Mouse (Mus musculus) left cerebral cortex, adult 18-20 months (tissue): ENCODE results near the gene Psmd9. TPM values are rescaled to one million over a fixed set of nuclear protein-coding genes. Genes with fewer than 3 reads are reported as not detected.

Experiments
- DNase-seq, 2 experiments: peaks; one replicate each; pipeline ENCODE4 v3.0.0; 2021 to 2022; ENCODE audit warnings: low spot score in 2 of 2, mixed read lengths in 1 of 2
- total RNA-seq, 2 experiments: library from RNA; stranded (reverse); gene quantifications; 2 replicates each; pipeline ENCODE4 v1.2.3; 2021

Gene Psmd9
- total RNA-seq, 2 experiments from 2014 or later, result 23.1 to 28.3 TPM

- DNase-seq, result peak; percentile 66 to 72
Observed at GRCm38 (mm10) chr5:123137044-123137909, 31.9 kb upstream of the Psmd9 start.

DNA sequence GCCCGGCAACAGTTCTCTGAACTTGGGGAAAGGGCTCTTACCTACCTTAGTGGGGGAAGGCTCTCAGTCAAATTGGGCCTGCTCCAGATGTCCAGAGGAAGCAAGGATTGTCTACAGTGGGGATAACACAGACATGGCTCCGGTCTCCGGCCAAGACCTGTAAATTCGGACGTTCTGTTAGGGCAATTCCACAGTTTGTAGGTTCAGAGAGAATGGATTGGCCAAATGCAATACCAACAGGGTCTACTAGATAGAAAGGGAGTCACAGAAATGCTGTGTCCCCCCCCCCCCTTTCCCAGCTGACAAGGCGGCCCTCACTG lies 31.3 kb upstream of the Psmd9 start:
- no peak for DNase-seq

DNA sequence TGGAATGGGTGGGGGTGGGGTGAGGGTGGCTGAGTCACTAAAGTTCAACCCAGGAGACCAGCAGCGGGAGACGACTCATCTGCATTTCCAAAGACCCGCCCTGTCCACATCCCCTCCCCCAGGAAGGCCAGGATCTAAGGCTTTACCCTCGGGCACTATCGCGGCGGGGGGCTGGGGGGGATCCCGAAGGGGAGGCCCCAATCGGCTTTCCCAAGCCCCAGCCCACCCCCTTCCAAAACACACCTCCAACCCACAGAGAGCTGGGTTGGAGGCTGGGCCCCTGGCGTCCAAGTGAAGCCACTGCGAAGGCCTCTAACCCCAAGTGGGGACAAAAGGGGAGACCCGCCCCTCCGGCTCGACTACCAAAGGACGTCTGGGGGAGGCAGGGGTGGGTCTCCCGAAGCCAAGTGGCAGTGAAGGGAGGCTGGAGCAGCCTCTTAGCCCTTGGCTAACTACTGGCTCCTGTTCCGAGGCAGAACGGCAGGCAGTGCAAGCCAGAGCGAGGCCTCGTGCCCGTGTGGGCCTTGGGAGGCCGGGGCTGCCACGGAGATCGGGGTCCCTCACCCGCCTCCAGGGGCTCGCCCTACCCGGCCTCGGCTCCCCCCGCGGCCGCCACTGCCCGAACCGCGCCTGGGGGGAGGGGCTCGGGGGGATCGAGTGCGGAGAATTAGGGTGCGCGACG lies 30.8 kb upstream of the Psmd9 start:
- DNase-seq, result peak in 1 of 2 experiments; percentile 31

DNA sequence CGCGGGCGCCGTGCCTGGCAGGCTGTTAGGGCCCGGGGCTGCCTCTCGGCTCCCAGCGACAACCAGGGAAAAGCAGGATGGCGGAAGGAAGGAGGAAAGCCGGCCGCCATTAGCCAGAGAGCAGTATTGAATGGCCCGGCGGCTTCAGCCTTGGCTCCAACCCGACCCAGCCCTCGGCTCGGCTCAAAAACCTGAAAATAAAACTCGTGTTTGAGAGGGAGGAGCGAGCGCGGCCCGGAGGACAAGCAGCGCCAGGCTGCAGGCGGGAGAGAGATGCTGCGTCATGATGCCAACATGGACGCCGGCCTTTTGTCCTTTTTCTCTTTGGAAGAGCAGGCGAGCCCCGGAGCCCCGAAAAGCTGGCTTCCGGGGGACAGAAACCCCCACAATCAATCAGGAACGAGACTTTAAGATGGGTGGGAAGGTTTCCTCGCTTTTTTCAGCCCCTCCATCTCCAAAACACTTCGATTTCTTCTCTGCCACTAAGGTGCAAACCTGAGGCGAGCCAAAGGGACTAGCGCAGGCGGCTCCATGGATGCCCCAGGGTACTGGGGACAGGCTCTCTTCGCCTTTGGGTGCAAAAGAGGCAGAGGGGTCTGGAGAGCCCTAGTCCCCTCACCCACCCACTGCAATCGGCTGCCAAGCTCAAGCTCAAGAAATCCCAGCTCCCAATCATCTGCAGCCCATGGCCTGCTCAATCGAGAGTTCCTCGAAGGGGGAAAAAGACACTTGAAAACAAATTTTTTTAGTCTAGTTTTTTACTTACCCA lies 30.1 kb upstream of the Psmd9 start:
- peak; percentile 84 to 89 for DNase-seq

DNA sequence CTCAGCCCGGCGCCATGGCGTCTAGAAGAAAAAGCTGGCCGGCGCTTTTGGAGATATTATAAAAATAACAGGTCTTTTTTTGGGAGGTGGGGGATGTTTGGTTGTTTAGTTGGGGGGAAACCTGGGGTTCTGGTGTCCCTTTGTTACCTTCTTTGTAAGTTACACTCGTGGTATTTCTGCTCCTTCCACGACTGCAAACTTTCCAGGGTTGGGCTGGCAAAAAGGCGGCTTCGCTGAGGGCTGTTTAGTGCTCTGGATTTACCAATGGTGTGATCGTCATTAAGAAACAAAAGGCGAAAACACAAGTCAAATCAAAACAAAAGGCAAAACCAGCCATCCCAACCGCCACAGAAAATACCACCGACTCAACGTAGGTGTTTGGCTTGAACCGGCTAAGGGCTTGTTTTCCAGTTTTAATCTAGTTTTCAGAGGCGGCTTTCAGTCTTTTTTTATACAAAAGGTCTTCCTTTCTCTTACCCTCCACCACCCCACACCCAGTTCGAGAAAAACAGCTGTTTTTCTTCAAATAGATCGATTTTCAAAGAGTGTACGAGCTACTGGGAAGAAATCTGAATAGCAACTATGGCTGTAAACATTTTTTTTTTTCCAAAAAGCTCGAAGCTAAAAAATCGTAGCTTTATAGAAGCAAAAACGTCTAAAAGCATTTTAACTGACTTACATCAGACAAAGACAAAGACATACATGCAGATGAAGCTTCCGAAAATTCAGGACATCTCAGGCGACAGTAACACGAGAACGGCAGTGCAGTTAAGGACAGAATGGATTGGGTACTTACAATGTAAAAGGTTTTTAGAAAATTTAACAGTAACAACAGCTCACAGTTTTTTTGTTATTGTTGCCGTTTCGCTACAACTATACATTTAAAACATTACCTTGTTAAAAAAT lies 29.2 kb upstream of the Psmd9 start:
- peak in 1 of 2 experiments; percentile 35 for DNase-seq

GRCm38 (mm10) chr5:123140694-123141554 lies 28.3 kb upstream of the Psmd9 start:
- DNase-seq, result peak; percentile 89 to 93

DNA sequence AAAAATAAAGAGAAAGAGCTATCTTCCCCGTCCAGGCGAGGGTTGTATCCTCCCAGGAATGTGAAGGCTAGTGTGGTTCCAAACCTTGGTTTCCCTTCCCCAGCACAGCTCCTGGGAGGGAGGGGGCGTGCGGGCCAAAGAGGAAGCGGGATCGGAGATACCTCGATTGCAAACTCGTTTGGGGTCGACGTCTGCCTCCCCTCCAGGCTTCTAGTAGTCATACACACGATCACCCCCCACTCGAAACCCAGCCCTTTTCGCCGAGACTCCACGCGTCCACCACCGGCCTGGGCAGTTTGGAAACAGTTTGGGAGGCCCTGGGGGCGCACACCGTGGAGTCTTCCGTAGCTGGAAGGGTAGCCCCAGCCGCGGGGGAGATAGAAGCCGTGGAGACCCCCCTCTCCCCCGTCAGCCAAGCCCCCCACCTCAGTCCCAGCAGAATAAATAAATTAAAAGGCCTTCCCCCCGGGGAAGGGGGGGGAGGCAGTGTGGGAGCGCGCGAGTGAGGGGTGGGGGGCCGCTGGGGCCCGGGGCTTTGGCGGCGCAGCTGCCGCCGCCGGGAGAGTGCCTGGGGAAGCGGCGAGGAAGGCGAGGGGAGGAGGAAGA lies 27.6 kb upstream of the Psmd9 start:
- peak in 1 of 2 experiments; percentile 47 for DNase-seq

DNA sequence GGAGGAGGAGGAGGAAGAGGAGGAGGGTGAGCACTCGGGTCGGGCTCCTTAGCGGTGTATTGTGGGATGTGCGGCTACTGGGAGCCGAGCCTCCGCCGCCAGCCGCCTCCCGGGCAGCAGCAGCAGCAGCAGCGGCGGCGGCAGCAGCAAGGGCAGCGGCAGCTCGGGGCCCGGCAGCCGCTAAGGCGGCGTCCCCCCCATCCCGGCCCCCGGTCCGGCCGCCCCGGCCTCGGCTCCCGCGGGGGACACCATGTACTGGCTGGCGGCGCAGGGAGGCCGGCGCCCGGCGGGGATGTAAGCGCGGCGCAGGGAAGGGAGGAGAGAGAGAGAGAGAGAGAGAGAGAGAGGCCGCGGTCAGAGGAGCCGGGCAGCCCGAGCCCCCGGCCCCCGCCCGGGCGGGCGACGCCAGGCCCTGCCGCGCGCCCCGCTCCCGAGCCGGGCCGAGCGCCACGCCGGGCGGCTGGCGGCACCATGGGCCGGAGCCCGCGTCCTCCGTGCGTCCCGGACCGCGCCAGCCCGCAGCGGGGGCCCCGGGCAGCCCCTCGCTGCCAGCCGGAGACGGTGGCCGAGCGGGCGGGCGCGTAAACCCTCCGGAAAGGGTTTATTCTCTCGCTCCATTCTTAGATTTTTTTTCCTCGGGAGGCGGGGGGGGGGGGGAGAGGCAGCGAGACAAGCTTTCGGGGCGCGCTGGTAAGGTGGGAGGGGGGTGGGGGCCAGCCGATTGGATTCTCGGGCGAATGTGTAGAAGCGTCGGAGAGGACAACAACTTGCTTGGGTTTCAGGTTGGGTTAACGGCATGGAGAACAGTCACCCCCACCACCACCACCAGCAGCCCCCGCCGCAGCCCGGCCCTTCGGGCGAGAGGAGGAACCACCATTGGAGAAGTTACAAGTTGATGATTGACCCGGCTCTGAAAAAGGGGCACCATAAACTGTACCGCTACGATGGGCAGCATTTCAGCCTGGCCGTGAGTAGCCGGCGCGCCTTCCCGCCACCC lies 26.8 kb upstream of the Psmd9 start, which contains the start of gene Setd1b:
TSS of gene Setd1b (plus strand) at position 33 of the 997 bp plus-strand sequence.
- peak in 1 of 2 experiments; percentile 50 for DNase-seq

GRCm38 (mm10) chr5:123143251-123143970 lies 25.8 kb upstream of the Psmd9 start:
- DNase-seq, result peak in 1 of 2 experiments; percentile 35

- DNase-seq, result no peak
Observed at GRCm38 (mm10) chr5:123143971-123144745, 25.1 kb upstream of the Psmd9 start.

DNA sequence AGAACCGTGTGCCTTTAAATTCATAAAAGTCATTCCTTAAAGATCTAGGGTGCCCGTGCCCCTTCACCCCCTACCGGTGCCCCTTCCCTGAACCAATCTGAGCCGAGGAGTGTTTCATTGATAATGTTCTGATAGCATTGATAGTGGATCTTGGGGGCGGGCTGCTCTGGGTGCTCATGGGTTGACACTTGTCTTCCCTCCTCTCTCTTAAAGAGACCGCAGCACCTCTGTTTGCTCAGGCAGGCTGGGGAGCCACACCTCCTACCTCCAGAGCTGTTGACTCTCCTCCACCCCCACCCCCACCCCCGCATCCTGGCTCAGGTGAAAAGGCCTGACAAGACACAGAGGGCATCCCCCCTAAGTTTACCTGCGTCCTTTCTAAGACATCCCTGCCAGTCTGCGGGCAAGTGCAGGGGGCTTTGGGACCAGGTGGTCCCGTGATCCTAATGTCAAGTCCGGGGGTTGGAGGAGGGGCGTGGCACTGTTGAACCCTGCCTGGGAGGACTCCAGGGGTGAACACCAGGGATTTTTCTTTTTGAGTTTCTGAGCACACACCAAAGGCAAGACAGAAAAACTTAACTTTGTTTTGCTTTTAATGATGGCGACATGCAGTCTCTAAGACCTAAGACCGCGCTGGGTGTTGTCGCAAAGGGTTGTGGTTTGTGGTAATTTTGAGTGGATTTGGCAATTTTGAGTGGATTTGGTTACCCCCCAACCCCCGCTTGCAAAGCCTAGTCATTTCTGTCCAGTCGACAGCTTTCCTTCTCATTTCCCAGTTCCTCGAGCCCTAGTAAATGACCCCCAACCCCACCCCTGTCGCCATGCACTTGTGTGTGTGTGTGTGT lies 24.2 kb upstream of the Psmd9 start:
- no peak for DNase-seq

DNA sequence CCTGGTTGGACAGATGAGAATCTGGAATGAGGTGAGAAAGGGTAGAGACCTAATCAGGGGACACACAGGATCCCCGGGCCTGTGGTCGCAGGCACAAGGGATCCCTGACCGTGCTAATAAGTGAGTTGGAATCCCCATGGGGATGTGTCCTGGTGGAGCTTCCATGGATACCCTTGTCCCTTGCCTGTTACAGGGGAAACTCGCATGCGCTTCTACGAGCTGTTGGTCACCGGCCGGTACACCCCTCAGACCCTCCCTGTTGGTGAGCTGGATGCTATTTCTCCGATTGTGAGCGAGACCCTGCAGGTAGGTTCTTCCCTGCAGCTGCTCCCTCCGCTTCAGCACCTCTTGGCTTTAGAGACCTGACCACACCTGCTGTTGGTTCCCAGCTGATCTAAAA lies 22.9 kb upstream of the Psmd9 start:
- no peak for DNase-seq

DNA sequence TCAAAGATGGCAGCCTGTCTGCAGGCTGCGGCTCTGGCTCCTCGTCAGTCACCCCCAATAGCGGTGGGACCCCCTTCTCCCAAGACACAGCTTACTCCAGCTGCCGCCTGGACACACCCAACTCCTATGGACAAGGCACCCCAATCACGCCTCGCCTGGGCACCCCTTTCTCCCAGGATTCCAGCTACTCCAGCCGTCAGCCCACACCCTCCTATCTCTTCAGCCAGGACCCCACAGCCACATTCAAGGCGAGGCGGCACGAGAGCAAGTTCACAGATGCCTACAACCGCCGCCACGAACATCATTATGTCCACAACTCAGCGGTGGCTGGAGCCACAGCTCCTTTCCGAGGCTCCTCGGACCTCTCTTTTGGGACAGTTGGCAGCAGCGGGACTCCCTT lies 21.6 kb upstream of the Psmd9 start:
- DNase-seq, result no peak

GRCm38 (mm10) chr5:123148073-123148722 lies 21.0 kb upstream of the Psmd9 start:
- no peak for DNase-seq
